Mouse (Mus musculus): ENCODE measurements around the gene Prss50. TPM values are rescaled to one million over a fixed set of nuclear protein-coding genes. Genes with fewer than 3 reads are reported as not detected.

Prss50 gene
- polyA plus RNA-seq, 1 experiment: not detected

- no peak for TF ChIP-seq GATA1 (IDR thresholded peaks at IDR 0.05; ENCODE audit: low read length)
Measured at GRCm38 (mm10) chr9:110890026-110890783, 32.4 kb downstream of the Prss50 start.

GRCm38 (mm10) chr9:110891077-110891828 lies 33.5 kb downstream of the Prss50 start:
- no peak for TF ChIP-seq GATA1 (IDR thresholded peaks at IDR 0.05; ENCODE audit: low read length)

- no peak for TF ChIP-seq GATA1 (IDR thresholded peaks at IDR 0.05; ENCODE audit: low read length)
Measured at GRCm38 (mm10) chr9:110892552-110892951, 34.8 kb downstream of the Prss50 start.

- no peak for TF ChIP-seq GATA1 (IDR thresholded peaks at IDR 0.05; ENCODE audit: low read length)
Measured at GRCm38 (mm10) chr9:110893429-110893828, 35.7 kb downstream of the Prss50 start.

- TF ChIP-seq GATA1 (IDR thresholded peaks at IDR 0.05; ENCODE audit: low read length): no peak
Measured at GRCm38 (mm10) chr9:110895507-110895906, 37.7 kb downstream of the Prss50 start.

- TF ChIP-seq GATA1 (IDR thresholded peaks at IDR 0.05; ENCODE audit: low read length): no peak
Measured at GRCm38 (mm10) chr9:110895994-110896393, 38.2 kb downstream of the Prss50 start.

GRCm38 (mm10) chr9:110896595-110896994 lies 38.8 kb downstream of the Prss50 start:
- no peak for TF ChIP-seq GATA1 (IDR thresholded peaks at IDR 0.05; ENCODE audit: low read length)

- TF ChIP-seq GATA1 (IDR thresholded peaks at IDR 0.05; ENCODE audit: low read length): no peak
Measured at GRCm38 (mm10) chr9:110899451-110900008, 41.8 kb downstream of the Prss50 start.

- TF ChIP-seq GATA1 (IDR thresholded peaks at IDR 0.05; ENCODE audit: low read length): no peak
Measured at GRCm38 (mm10) chr9:110901204-110901603, 43.4 kb downstream of the Prss50 start.

GRCm38 (mm10) chr9:110902271-110902670 lies 44.5 kb downstream of the Prss50 start:
- no peak for TF ChIP-seq GATA1 (IDR thresholded peaks at IDR 0.05; ENCODE audit: low read length)

- TF ChIP-seq GATA1 (IDR thresholded peaks at IDR 0.05; ENCODE audit: low read length): no peak
Measured at GRCm38 (mm10) chr9:110907201-110907837, 49.6 kb downstream of the Prss50 start.

GRCm38 (mm10) chr9:110907838-110908630 lies 50.3 kb downstream of the Prss50 start:
- no peak for TF ChIP-seq GATA1 (IDR thresholded peaks at IDR 0.05; ENCODE audit: low read length)

GRCm38 (mm10) chr9:110908631-110909016 lies 50.9 kb downstream of the Prss50 start:
- TF ChIP-seq GATA1 (IDR thresholded peaks at IDR 0.05; ENCODE audit: low read length): no peak

- no peak for TF ChIP-seq GATA1 (IDR thresholded peaks at IDR 0.05; ENCODE audit: low read length)
Measured at GRCm38 (mm10) chr9:110909371-110909967, 51.7 kb downstream of the Prss50 start.

Other genes with a start within 250 kb of the Prss50 start
- gene Nradd, start 233.5 kb upstream of the Prss50 start, polyA plus RNA-seq (2012): 3.2 and 4.1 TPM in 2 replicates
- 82.0 and 88.5 TPM in 2 replicates for gene Nbeal2, start 203.8 kb upstream of the Prss50 start, polyA plus RNA-seq (2012)
- 420 and 613 TPM in 2 replicates for gene Ccdc12, start 201.5 kb upstream of the Prss50 start, polyA plus RNA-seq (2012)
- not detected in 2 replicates for gene Myl3, start 116.1 kb upstream of the Prss50 start, polyA plus RNA-seq (2012)
- 0.02 TPM in 1 of 2 replicates, not detected in the other for gene Pth1r, start 110.8 kb upstream of the Prss50 start, polyA plus RNA-seq (2012)
- gene Prss42, start 59.8 kb upstream of the Prss50 start, polyA plus RNA-seq (2012): not detected in 2 replicates
- gene Prss44, start 44.0 kb upstream of the Prss50 start, polyA plus RNA-seq (2012): not detected in 2 replicates
- gene Prss43, start 31.3 kb upstream of the Prss50 start, polyA plus RNA-seq (2012): not detected in 2 replicates
- not detected in 2 replicates for gene Prss45, start 23.4 kb upstream of the Prss50 start, polyA plus RNA-seq (2012)
- not detected in 2 replicates for gene Prss46, start 13.5 kb upstream of the Prss50 start, polyA plus RNA-seq (2012)
- gene Als2cl, start 21.9 kb downstream of the Prss50 start, polyA plus RNA-seq (2012): not detected in 2 replicates
- not detected in 2 replicates for gene Tmie, start 22.1 kb downstream of the Prss50 start, polyA plus RNA-seq (2012)
- not detected in 2 replicates for gene Fam240a, start 58.9 kb downstream of the Prss50 start, polyA plus RNA-seq (2012)
- not detected in 2 replicates for gene Tdgf1, start 88.2 kb downstream of the Prss50 start, polyA plus RNA-seq (2012)
- gene Lrrc2, start 93.6 kb downstream of the Prss50 start, polyA plus RNA-seq (2012): not detected in 2 replicates
- gene Rtp3, start 132.6 kb downstream of the Prss50 start, polyA plus RNA-seq (2012): not detected in 2 replicates
- not detected in 2 replicates for gene Ltf, start 161.3 kb downstream of the Prss50 start, polyA plus RNA-seq (2012)
- gene Ccrl2, start 199.6 kb downstream of the Prss50 start, polyA plus RNA-seq (2012): 0.37 and 3.4 TPM in 2 replicates